Mouse (Mus musculus) left cerebral cortex, adult 2 months (tissue): ENCODE data around the gene Rbfox3. TPM values are rescaled to one million over a fixed set of nuclear protein-coding genes. Genes with fewer than 3 reads are reported as not detected.

Experiments used
- DNase-seq, 2 experiments: peaks; one replicate each; pipeline ENCODE4 v3.0.0; 2021 to 2022; ENCODE audit warnings: low spot score in 2 of 2, mixed read lengths in 1 of 2; ENCODE audit errors: extremely low spot score in 1 of 2
- H3K27ac ChIP-seq: fragments of 200-600 bp; 2 replicates; pipeline ENCODE4 v1.8.1; 2022
- H3K4me3 ChIP-seq: fragments of 200-600 bp; 2 replicates; pipeline ENCODE4 v1.8.1; 2022
- CTCF ChIP-seq: fragments of 200-600 bp; IDR thresholded peaks from 2 replicates; pipeline ENCODE4 v1.8.1; 2022; ENCODE audit warnings: antibody characterized with exemption, mild to moderate bottlenecking, moderate library complexity
- intact Hi-C: fragments of 180-260 bp; cut with DNase I; formaldehyde crosslinking; loops from one replicate; pipeline ENCODE4 v1.15.1; 2025
- total RNA-seq, 2 experiments: library from RNA; stranded (reverse); gene quantifications; 2 replicates each; pipeline ENCODE4 v1.2.3; 2021

The Rbfox3 gene
- total RNA-seq, 2 experiments from 2014 or later: 345 to 353 TPM

DNA sequence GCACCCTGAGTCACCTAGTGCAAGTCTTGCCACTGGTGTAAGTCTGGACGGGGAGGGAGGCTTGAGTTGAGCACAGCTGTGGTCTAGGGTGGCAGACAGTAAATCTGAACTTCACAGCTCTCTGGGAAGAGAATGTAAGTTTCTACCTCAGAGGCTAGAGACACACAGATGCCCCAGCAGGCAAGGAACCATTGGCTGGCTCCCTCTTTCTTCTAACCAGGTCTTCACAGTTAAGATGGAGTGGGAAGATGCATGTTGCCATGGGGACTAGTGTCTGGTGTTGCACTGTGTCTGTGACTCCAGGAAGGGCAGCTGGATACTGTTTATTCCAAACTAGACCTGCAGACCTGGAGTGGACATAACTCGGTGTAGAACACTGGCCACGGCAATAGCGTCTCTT, 348.6 kb downstream of the Rbfox3 start:
- TF ChIP-seq CTCF: no peak
- DNase-seq: no peak
- intact Hi-C loops: no loop called here

DNA sequence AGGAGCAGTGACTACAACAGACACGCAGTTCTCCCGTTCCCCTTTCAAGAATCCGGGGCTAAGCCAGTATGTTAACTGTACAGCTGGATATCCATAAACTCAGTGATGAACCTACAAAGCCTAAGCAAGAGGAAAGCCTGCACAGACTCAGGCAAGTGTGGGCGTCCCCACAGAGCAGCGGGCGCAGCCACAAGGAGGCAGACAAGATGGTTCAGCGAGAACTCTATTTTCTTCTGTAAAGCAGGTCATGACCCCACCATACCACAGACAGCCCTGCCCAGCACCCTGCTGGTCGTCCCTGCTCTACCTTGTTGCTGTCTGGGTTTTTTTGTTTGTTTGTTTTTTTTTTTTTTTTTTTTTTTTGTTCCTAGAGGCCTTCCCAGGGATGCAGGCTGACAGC, 353.2 kb downstream of the Rbfox3 start:
- DNase-seq: no peak
- intact Hi-C loops: no loop called here
- Histone ChIP-seq H3K4me3 (no peak overlapping the region), H3K27ac (no peak overlapping the region)
- TF ChIP-seq CTCF: peak; percentile 41

More for the DNA sequence above, 348.6 kb downstream of the Rbfox3 start:
- no peak overlapping the region for H3K4me3 ChIP-seq
- peak overlapping the region; percentile 50; the same call in 1 of the 2 replicates for H3K27ac ChIP-seq

DNA sequence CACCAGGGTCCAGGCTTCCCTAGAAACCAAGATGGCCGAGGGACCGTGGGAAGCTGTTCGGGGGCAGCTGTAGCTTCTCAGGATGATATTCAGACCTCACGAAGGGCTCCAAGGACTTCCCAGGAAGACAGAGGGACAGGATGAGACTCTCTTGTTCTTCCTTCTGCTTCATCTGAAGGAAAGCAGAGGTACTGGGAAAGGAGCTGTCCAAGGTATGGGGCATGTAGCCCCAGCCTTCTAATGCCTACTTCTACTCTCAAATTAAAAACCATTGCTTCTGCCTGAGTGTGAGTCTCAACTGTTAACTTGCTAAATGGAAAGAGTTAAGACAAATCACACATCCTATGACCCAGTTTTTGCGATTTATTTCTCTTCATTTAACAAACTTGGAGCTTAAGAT, 355.8 kb downstream of the Rbfox3 start:
- intact Hi-C loops: no loop called here
- no peak for TF ChIP-seq CTCF

GRCm38 (mm10) chr11:118554542-118554941, 356.9 kb downstream of the Rbfox3 start:
- TF ChIP-seq CTCF: no peak
- Histone ChIP-seq H3K4me3 (no peak overlapping the region), H3K27ac (no peak overlapping the region)
- no peak for DNase-seq
- intact Hi-C loops: no loop called here

More for the DNA sequence above, 355.8 kb downstream of the Rbfox3 start:
- no peak overlapping the region for H3K4me3 ChIP-seq
- no peak overlapping the region for H3K27ac ChIP-seq
- DNase-seq: no peak

DNA sequence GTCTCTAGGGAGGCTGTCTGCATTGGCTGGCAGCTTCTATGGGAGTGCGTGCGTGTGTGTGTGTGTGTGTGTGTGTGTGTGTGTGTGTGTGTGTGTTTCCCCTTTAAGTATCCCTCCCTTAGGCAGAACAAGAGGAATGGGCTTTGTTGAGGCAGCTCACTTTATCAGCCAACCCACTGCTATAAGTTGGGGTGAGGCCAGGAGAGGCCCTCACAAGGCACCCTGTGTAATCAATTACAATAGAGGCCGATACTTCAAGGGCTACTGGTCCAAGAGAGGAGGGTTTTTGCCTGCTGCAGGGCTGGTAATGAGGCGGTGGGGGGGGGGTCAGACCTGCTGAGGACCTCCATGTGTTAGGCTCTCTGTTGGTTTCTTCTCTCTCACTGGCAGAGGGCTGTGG, 357.5 kb downstream of the Rbfox3 start:
- no peak for TF ChIP-seq CTCF
- H3K27ac ChIP-seq: no peak overlapping the region
- intact Hi-C loops: no loop called here
- no peak overlapping the region for H3K4me3 ChIP-seq
- no peak for DNase-seq

- intact Hi-C loops: no loop called here
- DNase-seq: no peak
- TF ChIP-seq CTCF: no peak
- Histone ChIP-seq H3K4me3 (no peak overlapping the region), H3K27ac (no peak overlapping the region)
Measured at GRCm38 (mm10) chr11:118553001-118553400, 358.4 kb downstream of the Rbfox3 start.

GRCm38 (mm10) chr11:118552478-118552877, 358.9 kb downstream of the Rbfox3 start:
- no peak overlapping the region for H3K4me3 ChIP-seq
- no peak for DNase-seq

GRCm38 (mm10) chr11:118551705-118552104, 359.7 kb downstream of the Rbfox3 start:
- H3K27ac ChIP-seq: peak overlapping the region; percentile 33; the same call in 1 of the 2 replicates
- no peak for TF ChIP-seq CTCF
- no peak overlapping the region for H3K4me3 ChIP-seq
- no peak for DNase-seq
- intact Hi-C loops: no loop called here

More at GRCm38 (mm10) chr11:118552478-118552877, 358.9 kb downstream of the Rbfox3 start:
- TF ChIP-seq CTCF: no peak
- H3K27ac ChIP-seq: no peak overlapping the region
- intact Hi-C loops: no loop called here

DNA sequence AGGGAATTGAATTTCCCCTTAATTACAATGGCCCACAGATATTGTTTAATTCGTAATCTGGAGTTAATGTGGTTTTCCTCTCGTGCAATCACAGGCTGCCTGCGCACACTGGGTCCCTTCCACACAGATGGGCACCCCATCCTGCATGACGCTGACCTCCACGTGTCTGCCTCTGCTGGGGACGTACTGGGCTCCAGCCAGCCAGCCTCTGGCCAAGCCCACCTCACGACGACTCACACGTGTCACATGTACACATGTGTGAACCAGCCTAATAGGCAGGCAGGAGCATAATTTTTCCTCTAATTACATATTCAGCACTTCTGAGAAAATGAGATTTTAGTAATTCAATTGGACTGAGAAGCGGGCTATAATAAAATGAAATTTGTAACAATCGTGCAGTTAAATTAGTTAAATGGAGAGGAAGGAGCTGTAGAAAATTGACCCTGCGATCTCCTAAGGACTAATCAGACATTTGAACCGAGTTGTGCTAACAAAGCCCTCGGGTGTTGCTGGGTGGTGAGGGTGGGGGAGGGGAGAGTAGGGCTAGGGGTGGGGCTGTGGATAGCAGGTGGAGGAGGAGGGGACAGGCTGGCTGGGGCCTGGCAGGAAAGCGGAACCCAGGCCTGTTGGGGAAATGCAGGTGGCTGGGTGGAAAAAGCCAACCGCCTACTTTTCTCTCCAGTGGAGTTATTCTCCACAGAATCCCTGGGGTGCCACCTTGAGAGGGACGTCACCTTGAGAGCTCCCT, 360.4 kb downstream of the Rbfox3 start:
- intact Hi-C loops: no loop called here

GRCm38 (mm10) chr11:118548242-118548641, 363.2 kb downstream of the Rbfox3 start:
- DNase-seq: no peak
- no peak overlapping the region for H3K4me3 ChIP-seq
- intact Hi-C loops: no loop called here
- no peak for TF ChIP-seq CTCF
- no peak overlapping the region for H3K27ac ChIP-seq

More for the DNA sequence above, 360.4 kb downstream of the Rbfox3 start:
- DNase-seq: no peak
- Histone ChIP-seq H3K4me3 (no peak overlapping the region), H3K27ac (no peak overlapping the region)
- TF ChIP-seq CTCF: no peak

DNA sequence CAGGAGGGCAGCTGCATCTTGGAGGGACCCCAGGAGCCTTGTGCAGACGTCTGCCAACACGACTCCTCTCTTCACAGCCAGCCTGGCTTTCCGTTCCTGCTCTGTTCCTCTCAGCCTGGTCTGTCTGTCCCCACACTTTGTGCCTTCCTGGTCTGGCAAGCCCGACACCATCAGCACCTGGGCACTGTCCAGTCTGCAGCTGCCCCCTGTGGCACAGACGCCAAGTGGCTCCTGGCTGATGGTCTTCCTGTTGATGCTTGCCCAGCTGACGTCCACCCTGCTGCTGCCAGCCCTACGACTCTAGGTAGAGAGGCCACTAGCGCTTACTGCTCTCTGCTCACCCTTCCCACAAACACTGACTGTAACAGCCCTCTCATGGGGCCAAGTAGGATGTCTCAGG, 365.1 kb downstream of the Rbfox3 start:
- intact Hi-C loops: no loop called here
- TF ChIP-seq CTCF: no peak
- no peak overlapping the region for H3K27ac ChIP-seq
- no peak overlapping the region for H3K4me3 ChIP-seq
- no peak for DNase-seq

- Histone ChIP-seq H3K4me3 (no peak overlapping the region), H3K27ac (no peak overlapping the region)
- intact Hi-C loops: no loop called here
- TF ChIP-seq CTCF: no peak
- no peak for DNase-seq
Measured at GRCm38 (mm10) chr11:118545690-118546089, 365.7 kb downstream of the Rbfox3 start.

DNA sequence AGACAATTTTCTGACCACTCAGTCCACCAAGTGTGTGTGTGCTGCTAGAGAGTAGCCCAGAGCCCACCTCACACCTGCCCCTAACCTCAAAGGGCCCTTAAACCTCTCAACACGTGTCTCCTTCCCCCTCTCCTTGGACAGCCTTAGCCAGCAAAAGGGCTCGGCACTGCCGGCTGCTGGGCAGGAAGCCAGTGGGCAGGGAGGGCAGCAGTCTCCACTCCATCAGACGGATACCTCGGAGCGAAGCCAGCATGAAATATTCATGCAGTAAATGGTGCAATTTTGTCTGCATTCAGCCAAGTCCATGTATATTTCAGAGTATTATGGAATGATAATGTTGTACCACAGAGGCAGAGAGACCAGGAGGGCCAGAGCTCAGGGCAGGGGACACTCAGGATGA, 366.8 kb downstream of the Rbfox3 start:
- intact Hi-C loops: no loop called here
- Histone ChIP-seq H3K4me3 (no peak overlapping the region), H3K27ac (no peak overlapping the region)
- TF ChIP-seq CTCF: no peak
- DNase-seq: no peak
